Mouse (Mus musculus): ENCODE data around the gene Kcnh8.

- TF ChIP-seq CTCF (conservative IDR thresholded peaks at IDR 0.05; ENCODE audit: insufficient read depth, insufficient read length, low read depth, low read length) = no peak
- TF ChIP-seq POLR2A (IDR thresholded peaks at IDR 0.05; ENCODE audit: low read depth, low read length) = no peak
Observed at GRCm38 (mm10) chr17:52878964-52879363, 276.5 kb downstream of the Kcnh8 start.
